Mouse (Mus musculus): ENCODE results near the gene Ptpn7. TPM values are rescaled to one million over a fixed set of nuclear protein-coding genes. Genes with fewer than 3 reads are reported as not detected.

Ptpn7 gene
- polyA plus RNA-seq (2014; fragmentation: Nextera tagmentation; extraction: Ambion mirVana): 2.1 and 2.7 TPM in 2 replicates

DNA sequence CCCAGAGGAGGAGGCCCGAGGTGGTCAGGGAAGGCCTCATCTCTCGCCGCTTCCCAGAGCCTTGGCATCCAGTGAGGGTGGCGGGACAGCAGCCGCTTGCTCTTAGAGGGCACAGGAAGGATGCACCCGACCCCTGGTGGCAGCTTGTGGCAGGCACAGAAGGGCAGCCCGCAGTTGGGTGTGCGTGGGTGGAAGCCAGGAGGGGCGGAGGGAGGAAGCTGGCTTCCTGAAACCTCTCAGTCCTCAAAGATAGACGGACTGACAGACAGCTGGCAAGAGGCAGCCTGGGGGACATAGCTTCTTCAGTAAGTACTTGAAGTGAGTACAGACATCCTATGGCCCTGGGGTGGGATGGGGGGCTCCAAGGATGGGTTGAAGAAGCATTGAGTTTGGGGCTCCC lies at the start of gene Ptpn7:
Gene Ptpn7, plus strand, starts transcription at position 228 of the 400 bp plus-strand sequence.
- 40% methylated on average over 10 of the region's 10 CpGs for WGBS

DNA sequence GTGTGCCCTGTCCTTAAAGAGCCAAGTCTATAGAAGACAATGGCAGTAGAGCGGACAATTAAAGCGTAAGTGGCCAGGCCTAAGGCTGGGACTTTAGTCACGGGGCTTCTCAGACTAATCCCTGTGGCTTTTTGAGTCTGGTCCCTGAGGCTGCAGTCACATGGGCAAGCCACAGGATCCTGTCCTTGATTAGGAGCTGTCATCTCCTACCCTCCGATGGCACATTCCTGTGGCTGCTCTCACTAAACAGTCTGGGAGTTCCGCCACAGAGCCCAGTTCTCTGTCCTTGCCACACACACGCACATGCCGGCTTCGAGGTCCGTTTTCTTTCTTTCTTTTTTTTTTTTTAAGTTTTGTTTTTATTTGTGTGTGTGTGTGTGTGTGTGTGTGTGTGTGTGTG lies 49.0 kb upstream of the Ptpn7 start:
- H3K27me3 ChIP-seq (replicated peaks; ENCODE audit: control insufficient read depth, insufficient read depth, low read length): peaks cover 31% of the 10 kb centered on the region
- no peak overlapping the region for H3K4me2 ChIP-seq (ENCODE audit: low read depth, low read length)
- 36% methylated on average over 9 of the region's 9 CpGs for WGBS
- no peaks in the 10 kb centered on the region for H3K36me3 ChIP-seq (ENCODE audit: control insufficient read depth, insufficient read depth, low read length)
- peak; percentile 79 for DNase-seq (ENCODE audit: low spot score)
- no peak overlapping the region for H3K4me3 ChIP-seq (ENCODE audit: low read depth, low read length)
- H3K9ac ChIP-seq (ENCODE audit: low read depth, low read length): no peak overlapping the region
- ATAC-seq (ENCODE audit: low read depth): peak; percentile 64
- no peak overlapping the region for H3K27ac ChIP-seq (replicated peaks; ENCODE audit: low read depth, low read length)
- H3K9me3 ChIP-seq (ENCODE audit: control insufficient read depth, low read length): no peaks in the 10 kb centered on the region
- H3K4me1 ChIP-seq (ENCODE audit: control insufficient read depth, insufficient read depth, low read length): peaks cover 9% of the 10 kb centered on the region; the same call in 1 of the 2 replicates

More for the DNA sequence above, at the start of gene Ptpn7:
- Histone ChIP-seq H3K4me3 (ENCODE audit: low read depth, low read length) (no peak within 1 kb of the TSS), H3K4me2 (ENCODE audit: low read depth, low read length) (no peak within 1 kb of the TSS), H3K9me3 (ENCODE audit: control insufficient read depth, low read length) (no peaks in the 10 kb centered on the region), H3K9ac (ENCODE audit: low read depth, low read length) (no peak within 1 kb of the TSS), H3K27ac (replicated peaks; ENCODE audit: low read depth, low read length) (0 out of 2 replicates have a peak within 1 kb of the TSS, but pooled peaks have one; percentile 53), H3K27me3 (replicated peaks; ENCODE audit: control insufficient read depth, insufficient read depth, low read length) (no peaks in the 10 kb centered on the region), H3K4me1 (ENCODE audit: control insufficient read depth, insufficient read depth, low read length) (peaks cover 15% of the 10 kb centered on the region), H3K36me3 (ENCODE audit: control insufficient read depth, insufficient read depth, low read length) (no peaks in the 10 kb centered on the region)
- ATAC-seq (ENCODE audit: low read depth): no peak
- DNase-seq (ENCODE audit: low spot score): peak; percentile 61

GRCm38 (mm10) chr1:135085296-135085871 lies 47.1 kb upstream of the Ptpn7 start:
- DNase-seq (ENCODE audit: low spot score): no peak
- 16% methylated on average over 26 of the region's 28 CpGs for WGBS
- peaks cover 31% of the 10 kb centered on the region for H3K27me3 ChIP-seq (replicated peaks; ENCODE audit: control insufficient read depth, insufficient read depth, low read length)
- H3K36me3 ChIP-seq (ENCODE audit: control insufficient read depth, insufficient read depth, low read length): no peaks in the 10 kb centered on the region
- peak overlapping the region; percentile 29; the same call in 1 of the 2 replicates for H3K4me2 ChIP-seq (ENCODE audit: low read depth, low read length)
- ATAC-seq (ENCODE audit: low read depth): no peak
- peaks cover 9% of the 10 kb centered on the region; the same call in 1 of the 2 replicates for H3K4me1 ChIP-seq (ENCODE audit: control insufficient read depth, insufficient read depth, low read length)
- peak overlapping the region; percentile 19 for H3K4me3 ChIP-seq (ENCODE audit: low read depth, low read length)
- no peak overlapping the region for H3K27ac ChIP-seq (replicated peaks; ENCODE audit: low read depth, low read length)
- H3K9me3 ChIP-seq (ENCODE audit: control insufficient read depth, low read length): no peaks in the 10 kb centered on the region
- no peak overlapping the region for H3K9ac ChIP-seq (ENCODE audit: low read depth, low read length)

- DNase-seq (ENCODE audit: low spot score) (no peak), ATAC-seq (ENCODE audit: low read depth) (no peak)
- no peaks in the 10 kb centered on the region for H3K36me3 ChIP-seq (ENCODE audit: control insufficient read depth, insufficient read depth, low read length)
- WGBS: 33% methylated on average over 7 of the region's 7 CpGs
- H3K4me2 ChIP-seq (ENCODE audit: low read depth, low read length): no peak overlapping the region
- H3K9me3 ChIP-seq (ENCODE audit: control insufficient read depth, low read length): no peaks in the 10 kb centered on the region
- H3K27ac ChIP-seq (replicated peaks; ENCODE audit: low read depth, low read length): no peak overlapping the region
- peaks cover 9% of the 10 kb centered on the region; the same call in 1 of the 2 replicates for H3K4me1 ChIP-seq (ENCODE audit: control insufficient read depth, insufficient read depth, low read length)
- H3K4me3 ChIP-seq (ENCODE audit: low read depth, low read length): no peak overlapping the region
- H3K27me3 ChIP-seq (replicated peaks; ENCODE audit: control insufficient read depth, insufficient read depth, low read length): peaks cover 31% of the 10 kb centered on the region
- H3K9ac ChIP-seq (ENCODE audit: low read depth, low read length): no peak overlapping the region
Observed at GRCm38 (mm10) chr1:135086015-135086414, 46.5 kb upstream of the Ptpn7 start.

DNA sequence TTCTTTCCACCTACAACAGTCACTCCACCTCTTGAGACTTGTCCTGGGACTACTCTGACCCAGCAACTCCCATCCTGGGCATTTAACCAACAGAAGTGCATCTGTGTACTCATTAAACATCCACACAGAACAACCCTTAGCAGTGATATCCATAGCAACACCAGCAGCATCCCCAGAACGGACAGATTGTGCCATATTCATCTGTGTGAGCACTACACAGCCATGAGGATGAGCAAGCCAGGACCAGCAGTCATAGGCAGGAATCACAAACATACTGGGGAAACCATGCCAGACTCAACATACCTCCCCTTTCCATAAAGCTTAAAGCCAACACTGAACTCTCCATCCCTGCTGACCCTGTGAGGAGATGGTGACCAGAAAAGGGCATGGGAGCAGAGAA lies 45.1 kb upstream of the Ptpn7 start:
- H3K27ac ChIP-seq (replicated peaks; ENCODE audit: low read depth, low read length): no peak overlapping the region
- H3K27me3 ChIP-seq (replicated peaks; ENCODE audit: control insufficient read depth, insufficient read depth, low read length): peaks cover 31% of the 10 kb centered on the region
- 63% methylated on average over 1 of the region's 1 CpGs for WGBS
- H3K36me3 ChIP-seq (ENCODE audit: control insufficient read depth, insufficient read depth, low read length): no peaks in the 10 kb centered on the region
- no peaks in the 10 kb centered on the region for H3K9me3 ChIP-seq (ENCODE audit: control insufficient read depth, low read length)
- ATAC-seq (ENCODE audit: low read depth): no peak
- H3K4me3 ChIP-seq (ENCODE audit: low read depth, low read length): no peak overlapping the region
- H3K9ac ChIP-seq (ENCODE audit: low read depth, low read length): no peak overlapping the region
- H3K4me1 ChIP-seq (ENCODE audit: control insufficient read depth, insufficient read depth, low read length): peaks cover 9% of the 10 kb centered on the region; the same call in 1 of the 2 replicates
- no peak for DNase-seq (ENCODE audit: low spot score)
- no peak overlapping the region for H3K4me2 ChIP-seq (ENCODE audit: low read depth, low read length)

- H3K9ac ChIP-seq (ENCODE audit: low read depth, low read length): no peak overlapping the region
- H3K4me3 ChIP-seq (ENCODE audit: low read depth, low read length): no peak overlapping the region
- H3K36me3 ChIP-seq (ENCODE audit: control insufficient read depth, insufficient read depth, low read length): no peaks in the 10 kb centered on the region
- ATAC-seq (ENCODE audit: low read depth) (peak; percentile 56; the same call in 1 of the 2 replicates), DNase-seq (ENCODE audit: low spot score) (no peak)
- no peak overlapping the region for H3K27ac ChIP-seq (replicated peaks; ENCODE audit: low read depth, low read length)
- no peak overlapping the region for H3K4me2 ChIP-seq (ENCODE audit: low read depth, low read length)
- H3K9me3 ChIP-seq (ENCODE audit: control insufficient read depth, low read length): no peaks in the 10 kb centered on the region
- WGBS: 69% methylated on average over 10 of the region's 10 CpGs
- H3K4me1 ChIP-seq (ENCODE audit: control insufficient read depth, insufficient read depth, low read length): no peaks in the 10 kb centered on the region
- H3K27me3 ChIP-seq (replicated peaks; ENCODE audit: control insufficient read depth, insufficient read depth, low read length): peaks cover 23% of the 10 kb centered on the region
Observed at GRCm38 (mm10) chr1:135089626-135090025, 42.9 kb upstream of the Ptpn7 start.

GRCm38 (mm10) chr1:135090914-135091313 lies 41.6 kb upstream of the Ptpn7 start:
- DNase-seq (ENCODE audit: low spot score) (no peak), ATAC-seq (ENCODE audit: low read depth) (no peak)
- 65% methylated on average over 3 of the region's 3 CpGs for WGBS
- Histone ChIP-seq H3K36me3 (ENCODE audit: control insufficient read depth, insufficient read depth, low read length) (no peaks in the 10 kb centered on the region), H3K9ac (ENCODE audit: low read depth, low read length) (no peak overlapping the region), H3K27me3 (replicated peaks; ENCODE audit: control insufficient read depth, insufficient read depth, low read length) (peaks cover 11% of the 10 kb centered on the region), H3K4me2 (ENCODE audit: low read depth, low read length) (no peak overlapping the region), H3K9me3 (ENCODE audit: control insufficient read depth, low read length) (no peaks in the 10 kb centered on the region), H3K4me1 (ENCODE audit: control insufficient read depth, insufficient read depth, low read length) (peaks cover 9% of the 10 kb centered on the region), H3K4me3 (ENCODE audit: low read depth, low read length) (no peak overlapping the region), H3K27ac (replicated peaks; ENCODE audit: low read depth, low read length) (no peak overlapping the region)

DNA sequence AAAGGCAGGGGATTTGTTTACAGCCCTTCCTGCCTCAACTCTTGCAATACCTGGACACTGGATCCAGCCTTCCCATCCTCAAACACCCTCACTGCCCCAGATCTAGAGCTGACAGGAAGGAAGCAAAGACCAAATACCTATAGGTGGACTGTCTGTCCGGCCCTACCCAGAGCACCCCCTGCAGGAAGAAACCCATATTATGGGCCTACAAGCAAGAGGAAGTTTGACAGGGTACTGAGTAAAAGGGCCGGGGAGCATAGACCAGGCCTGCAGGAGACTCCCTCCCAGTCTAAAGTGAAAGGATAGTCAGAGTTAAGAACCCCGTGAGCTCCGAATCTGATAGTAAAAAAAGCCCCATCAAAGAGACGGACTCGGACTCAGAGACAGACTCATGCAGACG lies 37.8 kb upstream of the Ptpn7 start:
- peaks cover 16% of the 10 kb centered on the region for H3K4me1 ChIP-seq (ENCODE audit: control insufficient read depth, insufficient read depth, low read length)
- H3K9me3 ChIP-seq (ENCODE audit: control insufficient read depth, low read length): no peaks in the 10 kb centered on the region
- DNase-seq (ENCODE audit: low spot score): no peak
- WGBS: 65% methylated on average over 7 of the region's 7 CpGs
- no peak overlapping the region for H3K27ac ChIP-seq (replicated peaks; ENCODE audit: low read depth, low read length)
- no peaks in the 10 kb centered on the region for H3K27me3 ChIP-seq (replicated peaks; ENCODE audit: control insufficient read depth, insufficient read depth, low read length)
- no peaks in the 10 kb centered on the region for H3K36me3 ChIP-seq (ENCODE audit: control insufficient read depth, insufficient read depth, low read length)
- ATAC-seq (ENCODE audit: low read depth): no peak
- H3K4me2 ChIP-seq (ENCODE audit: low read depth, low read length): no peak overlapping the region
- H3K9ac ChIP-seq (ENCODE audit: low read depth, low read length): no peak overlapping the region
- no peak overlapping the region for H3K4me3 ChIP-seq (ENCODE audit: low read depth, low read length)

GRCm38 (mm10) chr1:135095189-135095588 lies 37.3 kb upstream of the Ptpn7 start:
- Histone ChIP-seq H3K4me1 (ENCODE audit: control insufficient read depth, insufficient read depth, low read length) (peaks cover 18% of the 10 kb centered on the region), H3K4me2 (ENCODE audit: low read depth, low read length) (no peak overlapping the region), H3K36me3 (ENCODE audit: control insufficient read depth, insufficient read depth, low read length) (no peaks in the 10 kb centered on the region), H3K27ac (replicated peaks; ENCODE audit: low read depth, low read length) (no peak overlapping the region), H3K9me3 (ENCODE audit: control insufficient read depth, low read length) (no peaks in the 10 kb centered on the region), H3K9ac (ENCODE audit: low read depth, low read length) (0 out of 2 replicates have a peak overlapping the region, but pooled peaks have one; percentile 25), H3K4me3 (ENCODE audit: low read depth, low read length) (no peak overlapping the region), H3K27me3 (replicated peaks; ENCODE audit: control insufficient read depth, insufficient read depth, low read length) (no peaks in the 10 kb centered on the region)
- DNase-seq (ENCODE audit: low spot score) (no peak), ATAC-seq (ENCODE audit: low read depth) (no peak)
- 48% methylated on average over 7 of the region's 7 CpGs for WGBS

Data from embryonic facial prominence, embryonic 14.5 days (tissue).